Mouse (Mus musculus): ENCODE results near the gene Ctnnb1. TPM values are rescaled to one million over a fixed set of nuclear protein-coding genes. Genes with fewer than 3 reads are reported as not detected.

Gene Ctnnb1
- total RNA-seq, 2 experiments from 2014 or later = 606 to 645 TPM

- no peak for DNase-seq (ENCODE audit: extremely low spot score in 1 of 2, low spot score in 1 of 2)
Observed at GRCm38 (mm10) chr9:120993004-120993403, 64.0 kb downstream of the Ctnnb1 start.

GRCm38 (mm10) chr9:120994223-120995155 is 65.5 kb downstream of the Ctnnb1 start:
- DNase-seq (ENCODE audit: extremely low spot score in 1 of 2, low spot score in 1 of 2) = no peak

- no peak for DNase-seq (ENCODE audit: extremely low spot score in 1 of 2, low spot score in 1 of 2)
Observed at GRCm38 (mm10) chr9:120998696-120999095, 69.7 kb downstream of the Ctnnb1 start.

GRCm38 (mm10) chr9:121000641-121001320 is 71.8 kb downstream of the Ctnnb1 start:
- DNase-seq (ENCODE audit: extremely low spot score in 1 of 2, low spot score in 1 of 2) = no peak

GRCm38 (mm10) chr9:121001681-121002540 is 72.9 kb downstream of the Ctnnb1 start:
- DNase-seq (ENCODE audit: extremely low spot score in 1 of 2, low spot score in 1 of 2) = no peak

GRCm38 (mm10) chr9:121005961-121006360 is 76.9 kb downstream of the Ctnnb1 start:
- no peak for DNase-seq (ENCODE audit: extremely low spot score in 1 of 2, low spot score in 1 of 2)

Small RNA genes lying within 50 kb of the gene (microRNA-seq; reads per million reads assigned to microRNA genes)
- 0.20 to 1.1 reads per million in 2 experiments for gene Mir7090
